Mouse (Mus musculus) stomach, postnatal 0 days (tissue): ENCODE results near the gene Trmt44. TPM values are rescaled to one million over a fixed set of nuclear protein-coding genes. Genes with fewer than 3 reads are reported as not detected.

Experiments used
- ATAC-seq: fragments of 200-750 bp; cut with Nextera tagmentation; 2 replicates; pipeline ENCODE4 v1.8.0; 2017; ENCODE audit not compliant: low FRiP score, low TSS enrichment
- DNase-seq: peaks from one replicate; pipeline ENCODE4 v3.0.0-alpha.2; 2016; ENCODE audit warnings: low spot score
- H3K27ac ChIP-seq: fragments of 300-500 bp; sonication (generic); replicated peaks from 2 replicates; pipeline ENCODE4 v1.5.1; 2014; ENCODE audit warnings: mild to moderate bottlenecking, control low read depth
- H3K27me3 ChIP-seq: fragments of 300-500 bp; sonication (generic); 2 replicates; pipeline ENCODE4 v1.6.1; 2014; ENCODE audit warnings: low read length; ENCODE audit not compliant: control insufficient read depth, insufficient read depth
- H3K36me3 ChIP-seq: fragments of 300-500 bp; sonication (generic); 2 replicates; pipeline ENCODE4 v1.6.1; 2014; ENCODE audit warnings: low read length, mixed read lengths; ENCODE audit not compliant: control insufficient read depth, insufficient read depth
- H3K4me1 ChIP-seq: fragments of 300-500 bp; sonication (generic); replicated peaks from 2 replicates; pipeline ENCODE4 v1.6.1; 2014; ENCODE audit warnings: antibody characterized with exemption; ENCODE audit not compliant: control insufficient read depth, insufficient read depth
- H3K4me2 ChIP-seq: fragments of 300-500 bp; sonication (generic); replicated peaks from 2 replicates; pipeline ENCODE4 v1.6.1; 2014; ENCODE audit warnings: low read depth, mild to moderate bottlenecking, control low read depth, moderate library complexity
- H3K4me3 ChIP-seq: fragments of 300-500 bp; sonication (generic); 2 replicates; pipeline ENCODE4 v1.5.1; 2014; ENCODE audit warnings: low read depth, low read length, control low read depth
- H3K9ac ChIP-seq: fragments of 300-500 bp; sonication (generic); 2 replicates; pipeline ENCODE4 v1.6.1; 2014; ENCODE audit warnings: mild to moderate bottlenecking, low read length, control low read depth, mixed read lengths
- H3K9me3 ChIP-seq: fragments of 300-500 bp; sonication (generic); 2 replicates; pipeline ENCODE4 v1.6.1; 2016; ENCODE audit warnings: low read length; ENCODE audit not compliant: control insufficient read depth
- CTCF ChIP-seq: IDR thresholded peaks from 2 replicates; pipeline ENCODE4 v1.5.1; 2016; ENCODE audit warnings: antibody characterized with exemption, low read depth, mild to moderate bottlenecking, moderate library complexity
- EP300 ChIP-seq: optimal IDR thresholded peaks from 2 replicates; pipeline ENCODE3; 2016; ENCODE audit warnings: antibody characterized with exemption
- WGBS: fragments of 180-500 bp; shearing (Covaris S2); extraction: QIAGEN DNeasy Blood & Tissue Kit; methylation state at CpG from one replicate; pipeline ENCODE4 v1.1.7; 2014; 5-methylcytosine and 5-hydroxymethylcytosine counted together
- polyA plus RNA-seq: library from polyadenylated mRNA; unstranded; fragments of >200 nt; fragmentation: Nextera tagmentation; extraction: Ambion mirVana; gene quantifications from 2 replicates; pipeline ENCODE4 v1.2.1, GENCODE M21; 2015

Gene Trmt44
- polyA plus RNA-seq, 1 experiment from 2014 or later: 3.2 TPM

- ATAC-seq (no peak), DNase-seq (no peak)
- no peak overlapping the region for H3K4me3 ChIP-seq
- H3K27ac ChIP-seq: no peak overlapping the region
- H3K9me3 ChIP-seq: no peaks in the 10 kb centered on the region
- TF ChIP-seq CTCF (peak; percentile 62), EP300 (no peak)
- 55% methylated on average over 3 of the region's 3 CpGs for WGBS
- H3K27me3 ChIP-seq: no peaks in the 10 kb centered on the region
- H3K4me1 ChIP-seq: peaks cover 4% of the 10 kb centered on the region; the same call in 1 of the 2 replicates
- no peak overlapping the region for H3K9ac ChIP-seq
- H3K36me3 ChIP-seq: no peaks in the 10 kb centered on the region
- H3K4me2 ChIP-seq: no peak overlapping the region
Measured at GRCm38 (mm10) chr5:35536271-35536670, 38.6 kb downstream of the Trmt44 start.

GRCm38 (mm10) chr5:35531586-35531985 is 43.3 kb downstream of the Trmt44 start:
- WGBS: 11% methylated on average over 10 of the region's 10 CpGs
- ATAC-seq: peak; percentile 60
- Histone ChIP-seq H3K4me1 (no peaks in the 10 kb centered on the region), H3K4me3 (no peak overlapping the region), H3K27me3 (no peaks in the 10 kb centered on the region), H3K36me3 (no peaks in the 10 kb centered on the region), H3K4me2 (no peak overlapping the region), H3K9ac (no peak overlapping the region), H3K9me3 (no peaks in the 10 kb centered on the region), H3K27ac (no peak overlapping the region)
- no peak for TF ChIP-seq CTCF
- no peak for TF ChIP-seq EP300
- DNase-seq: peak; percentile 78

GRCm38 (mm10) chr5:35530442-35530841 is 44.4 kb downstream of the Trmt44 start:
- Histone ChIP-seq H3K4me2 (no peak overlapping the region), H3K9ac (no peak overlapping the region), H3K36me3 (no peaks in the 10 kb centered on the region), H3K27me3 (no peaks in the 10 kb centered on the region), H3K4me1 (no peaks in the 10 kb centered on the region), H3K9me3 (no peaks in the 10 kb centered on the region), H3K4me3 (no peak overlapping the region), H3K27ac (no peak overlapping the region)
- 13% methylated on average over 4 of the region's 4 CpGs for WGBS
- ATAC-seq: no peak
- peak; percentile 44 for DNase-seq
- no peak for TF ChIP-seq EP300
- TF ChIP-seq CTCF: peak; percentile 71

- no peaks in the 10 kb centered on the region for H3K4me1 ChIP-seq
- peak within 1 kb of the TSS; percentile 25 for H3K4me3 ChIP-seq
- ATAC-seq: peak; percentile 66
- TF ChIP-seq CTCF (peak; percentile 52), EP300 (no peak)
- 5% methylated on average over 28 of the region's 29 CpGs for WGBS
- DNase-seq: peak; percentile 64
- peak within 1 kb of the TSS; percentile 38; the same call in 1 of the 2 replicates for H3K9ac ChIP-seq
- no peaks in the 10 kb centered on the region for H3K36me3 ChIP-seq
- no peaks in the 10 kb centered on the region; the same call in 1 of the 2 replicates for H3K27me3 ChIP-seq
- peak within 1 kb of the TSS; percentile 43 for H3K4me2 ChIP-seq
- H3K27ac ChIP-seq: no peak within 1 kb of the TSS
- H3K9me3 ChIP-seq: no peaks in the 10 kb centered on the region
Measured at GRCm38 (mm10) chr5:35525469-35526123, 49.3 kb downstream of the Trmt44 start, which contains the start of gene Cpz. Cpz (minus strand) TSS chr5:35525698.

- 73% methylated on average over 2 of the region's 2 CpGs for WGBS
- H3K9me3 ChIP-seq: no peaks in the 10 kb centered on the region
- no peaks in the 10 kb centered on the region for H3K36me3 ChIP-seq
- DNase-seq (no peak), ATAC-seq (no peak)
- H3K27ac ChIP-seq: no peak overlapping the region
- H3K4me3 ChIP-seq: no peak overlapping the region
- H3K9ac ChIP-seq: no peak overlapping the region
- no peak overlapping the region; the same call in 1 of the 2 replicates for H3K4me2 ChIP-seq
- H3K4me1 ChIP-seq: no peaks in the 10 kb centered on the region
- H3K27me3 ChIP-seq: no peaks in the 10 kb centered on the region; the same call in 1 of the 2 replicates
- TF ChIP-seq EP300 (no peak), CTCF (no peak)
Measured at GRCm38 (mm10) chr5:35524381-35524780, 50.5 kb downstream of the Trmt44 start.

GRCm38 (mm10) chr5:35523735-35524134 is 51.1 kb downstream of the Trmt44 start:
- Histone ChIP-seq H3K4me1 (no peaks in the 10 kb centered on the region), H3K4me2 (no peak overlapping the region), H3K9me3 (no peaks in the 10 kb centered on the region), H3K4me3 (no peak overlapping the region), H3K9ac (no peak overlapping the region), H3K27ac (no peak overlapping the region), H3K27me3 (no peaks in the 10 kb centered on the region; the same call in 1 of the 2 replicates), H3K36me3 (no peaks in the 10 kb centered on the region)
- 2% methylated on average over 5 of the region's 5 CpGs for WGBS
- 0 out of 2 replicates have a peak, but pooled peaks have one; percentile 19 for ATAC-seq
- peak; percentile 76 for DNase-seq
- TF ChIP-seq CTCF (peak; percentile 97), EP300 (no peak)
